ENCODE assay signal across 10 mouse cellular contexts in the genomic region with DNA sequence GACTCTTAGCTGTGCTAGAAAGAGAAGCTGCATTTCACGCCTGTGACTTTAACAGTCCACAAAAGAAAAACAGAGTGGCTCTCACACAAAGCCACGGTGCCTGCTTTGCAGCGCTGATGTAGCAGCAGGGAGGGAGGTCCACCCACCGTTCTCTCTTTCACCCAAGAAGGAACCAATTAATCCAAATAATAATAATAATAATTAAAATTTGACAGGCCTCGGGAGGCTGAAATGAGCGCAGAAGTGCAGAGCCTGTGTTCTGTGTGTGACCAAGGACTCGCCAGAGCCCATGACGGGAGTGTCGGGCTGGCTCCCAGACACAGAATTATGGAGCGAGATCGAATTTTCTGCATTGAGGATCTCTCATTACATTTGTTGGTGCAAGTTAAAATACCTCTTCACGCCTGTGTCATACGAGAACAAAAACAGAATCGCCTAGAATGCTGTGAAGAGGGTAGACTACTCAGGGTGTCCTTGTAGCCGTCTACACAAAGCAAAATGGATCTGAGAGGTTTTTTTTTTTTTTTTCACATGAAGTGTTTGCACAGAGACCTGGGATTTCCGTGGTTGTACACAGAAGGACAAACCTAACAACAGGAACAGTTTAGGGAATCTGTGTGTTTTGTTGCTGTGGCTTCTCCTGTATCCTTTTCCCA.
A peak's percentile ranks its signal among the peaks of the same experiment; 100 is the strongest.
DNase-seq lines count a peak whose midpoint lies in the region; ATAC-seq lines count a peak whose summit lies in the region.
"Had no signal": no experiment of that assay in that cellular context is flagged by ENCODE, and none has a peak within 500 bp of the region (broad histone marks: within the 10 kb centered on the region; RNA-seq: fewer than 3 reads in every experiment).

No protein-coding gene starts in this region.

- no peak overlapping the region for H3K9ac ChIP-seq in intestine, embryonic 14.5 days (ENCODE audit: low read length)
- H3K9ac ChIP-seq in intestine, embryonic 15.5 days = no peak overlapping the region
- peak overlapping the region; percentile 38 for H3K9ac ChIP-seq in forebrain, embryonic 16.5 days (replicated peaks; ENCODE audit: low read depth, low read length)
- peak overlapping the region; percentile 46 for H3K9ac ChIP-seq in midbrain, embryonic 15.5 days
- H3K9ac ChIP-seq in liver, embryonic 12.5 days = no peak overlapping the region

- 45% methylated on average over 16 of the region's 16 CpGs for WGBS in intestine, embryonic 14.5 days
- 50% methylated on average over 16 of the region's 16 CpGs for WGBS in intestine, embryonic 15.5 days
- WGBS in forebrain, embryonic 16.5 days = 11% methylated on average over 16 of the region's 16 CpGs
- 7% methylated on average over 16 of the region's 16 CpGs for whole genome bisulfite sequencing in midbrain, embryonic 15.5 days
- WGBS in liver, embryonic 12.5 days (ENCODE audit: insufficient replicate concordance) = 55% methylated on average over 16 of the region's 16 CpGs

- DNase-seq in intestine, embryonic 14.5 days (ENCODE audit: low spot score) = peak; percentile 63
- peak; percentile 50 for DNase-seq in embryo, embryonic 10 days (ENCODE audit: low spot score)
- no peak for DNase-seq in ovary, postnatal 14 days (ENCODE audit: low spot score)
- DNase-seq in thymus, adult 18-20 months = no peak
- DNase-seq: adrenal gland, postnatal 10 days; kidney, postnatal 25 days had no signal

- no peaks in the 10 kb centered on the region for H3K9me3 ChIP-seq in intestine, embryonic 14.5 days (ENCODE audit: control insufficient read depth, low read length)
- no peaks in the 10 kb centered on the region for H3K9me3 ChIP-seq in intestine, embryonic 15.5 days
- no peaks in the 10 kb centered on the region for H3K9me3 ChIP-seq in forebrain, embryonic 16.5 days (ENCODE audit: control insufficient read depth, low read length)
- H3K9me3 ChIP-seq in midbrain, embryonic 15.5 days = no peaks in the 10 kb centered on the region
- no peaks in the 10 kb centered on the region for H3K9me3 ChIP-seq in liver, embryonic 12.5 days (replicated peaks)

- no peak overlapping the region for H3K27ac ChIP-seq in intestine, embryonic 14.5 days (ENCODE audit: low read depth)
- no peak overlapping the region for H3K27ac ChIP-seq in intestine, embryonic 15.5 days
- peak overlapping the region; percentile 77 for H3K27ac ChIP-seq in forebrain, embryonic 16.5 days (ENCODE audit: low read length)
- H3K27ac ChIP-seq in midbrain, embryonic 15.5 days = peak overlapping the region; percentile 97
- H3K27ac ChIP-seq in liver, embryonic 12.5 days = no peak overlapping the region

- H3K36me3 ChIP-seq in intestine, embryonic 14.5 days (ENCODE audit: control insufficient read depth, insufficient read depth, low read length) = no peaks in the 10 kb centered on the region
- H3K36me3 ChIP-seq in intestine, embryonic 15.5 days = no peaks in the 10 kb centered on the region
- H3K36me3 ChIP-seq in forebrain, embryonic 16.5 days (ENCODE audit: control insufficient read depth, insufficient read depth) = no peaks in the 10 kb centered on the region
- H3K36me3 ChIP-seq in midbrain, embryonic 15.5 days (replicated peaks) = no peaks in the 10 kb centered on the region
- H3K36me3 ChIP-seq in liver, embryonic 12.5 days = no peaks in the 10 kb centered on the region

- ATAC-seq in intestine, embryonic 14.5 days (replicated peaks; ENCODE audit: low FRiP score, low TSS enrichment, low read depth) = no peak
- ATAC-seq in intestine, embryonic 15.5 days = no peak
- ATAC-seq in forebrain, embryonic 16.5 days = peak; percentile 73
- ATAC-seq in midbrain, embryonic 15.5 days (replicated peaks) = peak; percentile 72
- ATAC-seq in liver, embryonic 12.5 days = no peak

- no peak overlapping the region for H3K4me3 ChIP-seq in intestine, embryonic 14.5 days (ENCODE audit: low read depth, low read length)
- no peak overlapping the region for H3K4me3 ChIP-seq in intestine, embryonic 15.5 days (replicated peaks)
- peak overlapping the region; percentile 26 for H3K4me3 ChIP-seq in forebrain, embryonic 16.5 days (replicated peaks; ENCODE audit: low read length)
- H3K4me3 ChIP-seq in midbrain, embryonic 15.5 days = 0 out of 2 replicates have a peak overlapping the region, but pooled peaks have one; percentile 15
- H3K4me3 ChIP-seq in liver, embryonic 12.5 days = no peak overlapping the region

- no peaks in the 10 kb centered on the region for H3K27me3 ChIP-seq in intestine, embryonic 14.5 days (replicated peaks; ENCODE audit: control insufficient read depth, insufficient read depth, low read length)
- no peaks in the 10 kb centered on the region for H3K27me3 ChIP-seq in intestine, embryonic 15.5 days (replicated peaks)
- H3K27me3 ChIP-seq in forebrain, embryonic 16.5 days (replicated peaks; ENCODE audit: control insufficient read depth, insufficient read depth, low read length) = no peaks in the 10 kb centered on the region
- no peaks in the 10 kb centered on the region for H3K27me3 ChIP-seq in midbrain, embryonic 15.5 days (replicated peaks)
- H3K27me3 ChIP-seq in liver, embryonic 12.5 days (replicated peaks) = 0 out of 2 replicates have a peak, but pooled peaks cover 10% of the 10 kb centered on the region

- H3K4me1 ChIP-seq in intestine, embryonic 14.5 days (replicated peaks; ENCODE audit: control insufficient read depth, insufficient read depth, low read length) = peaks cover 22% of the 10 kb centered on the region
- peaks cover 16% of the 10 kb centered on the region; the same call in 1 of the 2 replicates for H3K4me1 ChIP-seq in intestine, embryonic 15.5 days (replicated peaks)
- H3K4me1 ChIP-seq in forebrain, embryonic 16.5 days (replicated peaks; ENCODE audit: control insufficient read depth, insufficient read depth, low read length) = peaks cover 22% of the 10 kb centered on the region
- peaks cover 39% of the 10 kb centered on the region for H3K4me1 ChIP-seq in midbrain, embryonic 15.5 days
- H3K4me1 ChIP-seq in liver, embryonic 12.5 days = no peaks in the 10 kb centered on the region

- peak overlapping the region; percentile 23; the same call in 1 of the 2 replicates for H3K4me2 ChIP-seq in intestine, embryonic 14.5 days (ENCODE audit: low read length)
- H3K4me2 ChIP-seq in intestine, embryonic 15.5 days (replicated peaks) = no peak overlapping the region
- peak overlapping the region; percentile 65 for H3K4me2 ChIP-seq in forebrain, embryonic 16.5 days (ENCODE audit: low read length)
- peak overlapping the region; percentile 56 for H3K4me2 ChIP-seq in midbrain, embryonic 15.5 days
- no peak overlapping the region for H3K4me2 ChIP-seq in liver, embryonic 12.5 days

Comparison
In these comparisons a context has a peak if more than half of its experiments do, and no peak if none do; other contexts are left out.
1. H3K4me2 ChIP-seq: peak in intestine, embryonic 14.5 days (single experiment), forebrain, embryonic 16.5 days (single experiment) and midbrain, embryonic 15.5 days (single experiment); none in intestine, embryonic 15.5 days (single experiment) and liver, embryonic 12.5 days (single experiment).
2. ATAC-seq: peak in forebrain, embryonic 16.5 days (single experiment) and midbrain, embryonic 15.5 days (single experiment); none in intestine, embryonic 14.5 days (single experiment), intestine, embryonic 15.5 days (single experiment) and liver, embryonic 12.5 days (single experiment).
3. DNase-seq: peak in intestine, embryonic 14.5 days (single experiment) and embryo, embryonic 10 days (single experiment); none in ovary, postnatal 14 days (single experiment) and thymus, adult 18-20 months (0 of 2).
4. H3K27ac ChIP-seq: peak in forebrain, embryonic 16.5 days (single experiment) and midbrain, embryonic 15.5 days (single experiment); none in intestine, embryonic 14.5 days (single experiment), intestine, embryonic 15.5 days (single experiment) and liver, embryonic 12.5 days (single experiment).
5. H3K4me3 ChIP-seq: peak in forebrain, embryonic 16.5 days (single experiment) and midbrain, embryonic 15.5 days (single experiment); none in intestine, embryonic 14.5 days (single experiment), intestine, embryonic 15.5 days (single experiment) and liver, embryonic 12.5 days (single experiment).
6. H3K9ac ChIP-seq: peak in forebrain, embryonic 16.5 days (single experiment) and midbrain, embryonic 15.5 days (single experiment); none in intestine, embryonic 14.5 days (single experiment), intestine, embryonic 15.5 days (single experiment) and liver, embryonic 12.5 days (single experiment).